ENCODE assay signal across 31 mouse cellular contexts in the genomic region with DNA sequence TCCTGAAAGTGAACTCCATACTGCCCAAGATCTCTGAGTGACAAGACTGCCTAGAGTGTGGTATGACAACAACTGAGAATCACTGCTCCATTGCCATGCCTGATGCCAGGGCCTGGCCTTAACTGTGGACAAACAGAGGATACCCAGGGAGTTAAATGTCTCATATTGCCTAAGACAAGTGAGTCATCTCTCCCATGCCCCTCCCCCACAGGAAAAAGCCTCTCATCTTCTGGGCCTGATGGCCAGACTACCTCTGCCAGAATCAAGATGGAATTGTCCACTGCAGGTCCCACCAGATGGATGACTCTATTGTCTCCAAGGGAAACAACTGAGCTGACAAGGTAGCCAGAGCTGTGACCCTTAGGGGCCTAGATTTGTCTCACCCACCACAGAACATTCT. TPM values are rescaled to one million over a fixed set of nuclear protein-coding genes. Genes with fewer than 3 reads are reported as not detected.
"Had no signal": no experiment of that assay in that cellular context is flagged by ENCODE, and none has a peak within 500 bp of the region (broad histone marks: within the 10 kb centered on the region; RNA-seq: fewer than 3 reads in every experiment).

No protein-coding gene starts in this region.

RNA-seq across cellular contexts. Expression of a gene that starts 6.0 kb away (rescaled TPM):
- total RNA-seq: gastrocnemius, postnatal 10 days; gastrocnemius, postnatal 25 days; gastrocnemius, postnatal 4 days; granulocyte monocyte progenitor cell, adult 5-6 weeks; heart, adult 2 months; heart, postnatal 14 days; heart, postnatal 36 days; hematopoietic stem cell, adult 5-6 weeks; hindbrain, postnatal 0 days; layer of hippocampus, adult 18-20 months; layer of hippocampus, adult 8-10 months; layer of hippocampus, postnatal 14 days; layer of hippocampus, postnatal 36 days; left cerebral cortex, adult 18-20 months; left cerebral cortex, adult 8-10 months; left cerebral cortex, postnatal 10 days; left cerebral cortex, postnatal 25 days; left cerebral cortex, postnatal 4 days; liver, adult 2 months had no signal
- polyA plus RNA-seq: heart, adult 2 months; heart, embryonic 11.5 days; heart, embryonic 13.5 days; heart, embryonic 15.5 days; heart, postnatal 0 days; hindbrain, embryonic 11.5 days; hindbrain, embryonic 13.5 days; hindbrain, postnatal 0 days; intestine, embryonic 14.5 days; intestine, embryonic 16.5 days; large intestine, adult 2 months; limb, embryonic 11.5 days; limb, embryonic 13.5 days; limb, embryonic 15.5 days; liver, adult 2 months had no signal
